Mouse (Mus musculus): ENCODE data around the gene Fbxo46. TPM values are rescaled to one million over a fixed set of nuclear protein-coding genes. Genes with fewer than 3 reads are reported as not detected.

The Fbxo46 gene
- polyA plus RNA-seq, 1 experiment from 2014 or later = 5.1 TPM

DNA sequence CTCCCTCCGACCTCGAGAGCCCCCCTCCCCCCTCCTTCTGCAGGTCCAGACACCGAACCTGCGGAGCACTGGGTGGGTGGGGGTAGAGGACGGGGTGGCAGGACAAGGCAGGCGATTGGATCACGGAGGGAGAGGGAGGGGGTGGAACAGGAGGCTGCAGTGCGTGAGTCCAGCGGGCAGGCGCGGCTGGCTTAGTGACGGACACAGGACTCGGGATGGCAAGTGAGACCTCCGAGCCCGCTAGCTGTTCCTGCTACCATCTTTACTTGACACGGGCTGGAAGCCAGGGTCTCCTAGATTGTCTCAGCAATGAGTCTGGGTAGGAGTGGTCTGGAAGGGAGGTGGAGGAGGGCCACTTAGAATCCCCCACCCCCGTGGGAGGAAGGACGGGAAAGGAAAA is 58.4 kb downstream of the Fbxo46 start:
- no peak overlapping the region; the same call in none of the 2 replicates for H3K4me3 ChIP-seq (ENCODE audit: low read depth, low read length)
- no peak overlapping the region for H3K27ac ChIP-seq (ENCODE audit: low read depth, low read length)
- peak overlapping the region; percentile 11; the same call in 1 of the 2 replicates for H3K9ac ChIP-seq (ENCODE audit: low read depth, low read length)
- H3K9me3 ChIP-seq (ENCODE audit: control insufficient read depth) = 0 out of 2 replicates have a peak, but pooled peaks cover 4% of the 10 kb centered on the region
- H3K4me1 ChIP-seq (replicated peaks; ENCODE audit: control insufficient read depth, insufficient read depth, low read length) = 0 out of 2 replicates have a peak, but pooled peaks cover 4% of the 10 kb centered on the region
- no peak for TF ChIP-seq CTCF (IDR thresholded peaks at IDR 0.05; ENCODE audit: low read depth)
- H3K27me3 ChIP-seq (replicated peaks; ENCODE audit: control insufficient read depth, insufficient read depth, low read length) = peaks cover 48% of the 10 kb centered on the region
- WGBS = 18% methylated on average over 18 of the region's 18 CpGs
- H3K36me3 ChIP-seq (ENCODE audit: control insufficient read depth, insufficient read depth) = no peaks in the 10 kb centered on the region
- no peak for ATAC-seq
- no peak overlapping the region for H3K4me2 ChIP-seq (replicated peaks; ENCODE audit: low read depth)

DNA sequence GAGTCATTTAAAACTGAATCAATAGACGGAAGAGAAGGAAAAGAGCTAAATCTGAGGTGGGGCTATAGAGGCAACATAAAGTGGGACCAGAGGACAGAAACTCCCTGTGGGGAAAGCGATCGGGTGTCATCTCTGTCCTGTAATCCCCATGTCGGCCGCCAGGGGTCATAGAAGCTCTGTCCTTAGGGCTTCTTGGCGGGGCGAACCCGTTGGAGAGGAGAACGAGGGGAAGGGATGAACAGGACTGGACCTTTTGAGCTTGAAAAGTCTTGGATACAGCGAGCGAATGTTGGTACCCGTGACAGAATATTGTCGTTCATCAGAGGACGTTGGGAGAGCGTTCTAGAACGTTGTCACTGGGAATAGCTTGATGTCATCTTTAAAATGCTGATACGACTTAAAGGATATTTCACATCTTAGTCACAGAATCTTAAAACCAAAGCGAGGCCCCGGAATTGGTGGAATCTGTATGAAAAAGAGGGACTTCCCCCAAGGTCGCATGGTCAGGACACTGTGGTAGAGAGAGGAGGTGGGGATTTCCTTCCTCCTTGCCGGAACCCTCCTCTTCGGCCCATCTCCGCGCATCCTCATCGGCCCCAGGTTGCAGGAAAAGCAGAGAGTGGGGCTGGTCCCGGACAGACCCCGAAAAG is 58.9 kb downstream of the Fbxo46 start:
- Histone ChIP-seq H3K9ac (ENCODE audit: low read depth, low read length) (peak overlapping the region; percentile 11; the same call in 1 of the 2 replicates), H3K36me3 (ENCODE audit: control insufficient read depth, insufficient read depth) (no peaks in the 10 kb centered on the region), H3K4me2 (replicated peaks; ENCODE audit: low read depth) (peak overlapping the region; percentile 48; the same call in 1 of the 2 replicates), H3K27ac (ENCODE audit: low read depth, low read length) (no peak overlapping the region), H3K4me1 (replicated peaks; ENCODE audit: control insufficient read depth, insufficient read depth, low read length) (0 out of 2 replicates have a peak, but pooled peaks cover 4% of the 10 kb centered on the region), H3K9me3 (ENCODE audit: control insufficient read depth) (0 out of 2 replicates have a peak, but pooled peaks cover 4% of the 10 kb centered on the region), H3K27me3 (replicated peaks; ENCODE audit: control insufficient read depth, insufficient read depth, low read length) (peaks cover 48% of the 10 kb centered on the region), H3K4me3 (ENCODE audit: low read depth, low read length) (no peak overlapping the region; the same call in 1 of the 2 replicates)
- WGBS = 8% methylated on average over 27 of the region's 27 CpGs
- TF ChIP-seq CTCF (IDR thresholded peaks at IDR 0.05; ENCODE audit: low read depth) = peak; percentile 92
- no peak for ATAC-seq

DNA sequence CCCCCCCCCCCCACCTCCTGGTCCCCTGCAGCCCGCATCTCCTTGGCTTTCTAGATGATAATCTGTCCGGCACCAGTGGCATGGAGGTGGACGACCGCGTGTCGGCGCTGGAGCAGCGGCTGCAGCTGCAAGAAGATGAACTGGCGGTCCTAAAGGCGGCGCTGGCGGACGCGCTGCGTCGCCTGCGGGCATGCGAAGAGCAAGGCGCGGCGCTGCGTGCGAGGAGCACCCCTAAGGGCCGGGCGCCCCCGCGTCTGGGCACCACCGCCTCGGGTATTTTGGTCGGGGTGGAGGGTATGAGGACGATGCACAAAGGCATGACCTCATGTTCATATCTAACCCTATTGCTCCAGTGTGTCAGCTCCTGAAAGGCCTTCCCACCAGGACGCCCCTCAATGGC is 59.5 kb downstream of the Fbxo46 start:
- H3K27me3 ChIP-seq (replicated peaks; ENCODE audit: control insufficient read depth, insufficient read depth, low read length) = peaks cover 48% of the 10 kb centered on the region
- peak; percentile 7; the same call in 1 of the 2 replicates for ATAC-seq

DNA sequence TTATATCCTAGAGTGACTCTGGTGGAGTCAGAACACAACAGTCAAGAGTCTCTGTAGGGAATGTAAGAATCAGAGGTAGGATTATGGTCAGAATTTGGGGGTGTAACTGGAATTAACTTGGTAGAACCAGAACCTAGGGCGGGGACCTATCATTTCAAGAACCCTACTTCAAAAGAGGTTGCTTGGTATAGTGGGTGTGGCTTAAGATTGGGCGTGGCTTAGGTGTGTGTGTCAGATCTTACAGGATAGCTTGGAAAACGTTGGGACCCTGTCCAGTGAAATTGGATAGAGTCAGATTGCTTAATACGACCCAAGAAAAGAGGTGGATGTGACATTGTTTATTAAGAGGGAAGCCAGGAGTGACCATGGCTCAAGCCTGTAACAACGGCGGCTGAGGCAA is 60.3 kb downstream of the Fbxo46 start:
- Histone ChIP-seq H3K4me3 (ENCODE audit: low read depth, low read length) (no peak overlapping the region), H3K9me3 (ENCODE audit: control insufficient read depth) (0 out of 2 replicates have a peak, but pooled peaks cover 4% of the 10 kb centered on the region), H3K4me1 (replicated peaks; ENCODE audit: control insufficient read depth, insufficient read depth, low read length) (0 out of 2 replicates have a peak, but pooled peaks cover 4% of the 10 kb centered on the region), H3K36me3 (ENCODE audit: control insufficient read depth, insufficient read depth) (no peaks in the 10 kb centered on the region), H3K27me3 (replicated peaks; ENCODE audit: control insufficient read depth, insufficient read depth, low read length) (peaks cover 48% of the 10 kb centered on the region), H3K27ac (ENCODE audit: low read depth, low read length) (no peak overlapping the region), H3K9ac (ENCODE audit: low read depth, low read length) (no peak overlapping the region), H3K4me2 (replicated peaks; ENCODE audit: low read depth) (peak overlapping the region; percentile 48; the same call in 1 of the 2 replicates)
- WGBS = 41% methylated on average over 6 of the region's 6 CpGs
- TF ChIP-seq CTCF (IDR thresholded peaks at IDR 0.05; ENCODE audit: low read depth) = no peak
- no peak for ATAC-seq

More for the DNA sequence above, 59.5 kb downstream of the Fbxo46 start:
- Histone ChIP-seq H3K27ac (ENCODE audit: low read depth, low read length) (no peak overlapping the region), H3K36me3 (ENCODE audit: control insufficient read depth, insufficient read depth) (no peaks in the 10 kb centered on the region), H3K4me1 (replicated peaks; ENCODE audit: control insufficient read depth, insufficient read depth, low read length) (0 out of 2 replicates have a peak, but pooled peaks cover 4% of the 10 kb centered on the region), H3K4me3 (ENCODE audit: low read depth, low read length) (0 out of 2 replicates have a peak overlapping the region, but pooled peaks have one; percentile 1), H3K4me2 (replicated peaks; ENCODE audit: low read depth) (peak overlapping the region; percentile 48), H3K9me3 (ENCODE audit: control insufficient read depth) (0 out of 2 replicates have a peak, but pooled peaks cover 4% of the 10 kb centered on the region), H3K9ac (ENCODE audit: low read depth, low read length) (no peak overlapping the region)
- under 1% methylated on average over 32 of the region's 32 CpGs for WGBS
- TF ChIP-seq CTCF (IDR thresholded peaks at IDR 0.05; ENCODE audit: low read depth) = peak; percentile 90

DNA sequence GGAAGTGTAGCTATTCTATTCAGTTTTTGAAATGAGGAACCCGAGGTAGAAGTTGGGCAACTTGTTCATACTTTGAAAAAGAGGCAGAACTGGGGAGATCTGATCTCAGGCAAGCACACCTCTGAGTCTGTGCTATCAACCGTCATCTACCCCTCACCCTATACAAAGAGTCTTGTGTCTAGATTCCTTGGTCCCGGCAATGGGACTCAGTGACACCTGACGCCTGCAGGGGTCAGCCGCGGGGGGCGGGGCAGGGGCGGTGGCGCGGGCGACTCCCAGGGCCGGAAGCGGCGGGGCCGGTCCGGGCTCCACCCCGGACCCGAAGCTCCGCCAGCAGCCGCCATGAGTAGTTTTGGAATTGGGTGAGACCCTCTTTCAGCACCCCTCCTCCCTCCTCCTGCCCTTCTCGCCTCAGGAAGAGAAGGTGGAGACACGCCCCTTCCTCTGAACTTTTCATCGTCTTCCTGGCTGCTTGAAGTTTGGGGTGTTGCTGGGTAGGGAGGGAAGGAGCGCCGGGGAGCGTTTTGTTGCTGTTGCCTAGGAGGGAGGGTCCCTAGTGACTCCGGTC is 61.3 kb downstream of the Fbxo46 start:
- H3K9ac ChIP-seq (ENCODE audit: low read depth, low read length) = peak overlapping the region; percentile 52
- H3K9me3 ChIP-seq (ENCODE audit: control insufficient read depth) = 0 out of 2 replicates have a peak, but pooled peaks cover 4% of the 10 kb centered on the region
- H3K27me3 ChIP-seq (replicated peaks; ENCODE audit: control insufficient read depth, insufficient read depth, low read length) = peaks cover 41% of the 10 kb centered on the region
- ATAC-seq = no peak
- no peaks in the 10 kb centered on the region; the same call in 1 of the 2 replicates for H3K36me3 ChIP-seq (ENCODE audit: control insufficient read depth, insufficient read depth)
- 0 out of 2 replicates have a peak, but pooled peaks have one; percentile 15 for TF ChIP-seq CTCF (IDR thresholded peaks at IDR 0.05; ENCODE audit: low read depth)
- 2% methylated on average over 24 of the region's 27 CpGs for WGBS
- no peak overlapping the region for H3K27ac ChIP-seq (ENCODE audit: low read depth, low read length)
- H3K4me3 ChIP-seq (ENCODE audit: low read depth, low read length) = peak overlapping the region; percentile 61
- H3K4me2 ChIP-seq (replicated peaks; ENCODE audit: low read depth) = peak overlapping the region; percentile 85
- H3K4me1 ChIP-seq (replicated peaks; ENCODE audit: control insufficient read depth, insufficient read depth, low read length) = 0 out of 2 replicates have a peak, but pooled peaks cover 4% of the 10 kb centered on the region

DNA sequence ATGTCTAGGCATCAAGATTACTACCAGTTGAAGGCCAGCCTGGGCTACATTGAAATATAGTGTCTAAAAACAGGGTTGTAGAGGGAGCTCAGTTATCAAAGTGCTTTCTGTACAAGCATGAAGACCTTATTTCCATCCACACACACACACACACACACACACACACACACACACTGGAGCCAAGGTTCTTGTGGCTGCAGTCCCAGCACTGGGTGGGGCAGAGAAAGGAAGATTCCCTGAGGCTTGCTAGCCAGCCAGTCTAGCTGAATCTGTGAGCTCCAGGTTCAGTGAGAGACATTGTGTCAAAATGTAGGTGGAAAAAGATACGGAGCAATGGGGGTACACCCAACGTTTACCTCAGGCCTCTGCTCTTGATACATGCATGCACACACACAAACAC is 64.6 kb downstream of the Fbxo46 start:
- 83% methylated on average over 2 of the region's 2 CpGs for whole genome bisulfite sequencing
- H3K9ac ChIP-seq (ENCODE audit: low read depth, low read length) = no peak overlapping the region

More for the DNA sequence above, 64.6 kb downstream of the Fbxo46 start:
- no peak for ATAC-seq
- Histone ChIP-seq H3K9me3 (ENCODE audit: control insufficient read depth) (no peaks in the 10 kb centered on the region), H3K27ac (ENCODE audit: low read depth, low read length) (no peak overlapping the region), H3K4me1 (replicated peaks; ENCODE audit: control insufficient read depth, insufficient read depth, low read length) (0 out of 2 replicates have a peak, but pooled peaks cover 4% of the 10 kb centered on the region), H3K4me3 (ENCODE audit: low read depth, low read length) (no peak overlapping the region), H3K36me3 (ENCODE audit: control insufficient read depth, insufficient read depth) (peaks cover 5% of the 10 kb centered on the region; the same call in 1 of the 2 replicates), H3K27me3 (replicated peaks; ENCODE audit: control insufficient read depth, insufficient read depth, low read length) (peaks cover 9% of the 10 kb centered on the region), H3K4me2 (replicated peaks; ENCODE audit: low read depth) (no peak overlapping the region)
- no peak for TF ChIP-seq CTCF (IDR thresholded peaks at IDR 0.05; ENCODE audit: low read depth)

All from intestine, postnatal 0 days (tissue).